Mouse (Mus musculus): ENCODE measurements at regions not wholly inside any gene's neighbourhood (a gene's known extent, or its start where the extent isn't known, plus 50 kb on each side); places are given as distances from the start of the nearest gene placed in this dataset.

DNA sequence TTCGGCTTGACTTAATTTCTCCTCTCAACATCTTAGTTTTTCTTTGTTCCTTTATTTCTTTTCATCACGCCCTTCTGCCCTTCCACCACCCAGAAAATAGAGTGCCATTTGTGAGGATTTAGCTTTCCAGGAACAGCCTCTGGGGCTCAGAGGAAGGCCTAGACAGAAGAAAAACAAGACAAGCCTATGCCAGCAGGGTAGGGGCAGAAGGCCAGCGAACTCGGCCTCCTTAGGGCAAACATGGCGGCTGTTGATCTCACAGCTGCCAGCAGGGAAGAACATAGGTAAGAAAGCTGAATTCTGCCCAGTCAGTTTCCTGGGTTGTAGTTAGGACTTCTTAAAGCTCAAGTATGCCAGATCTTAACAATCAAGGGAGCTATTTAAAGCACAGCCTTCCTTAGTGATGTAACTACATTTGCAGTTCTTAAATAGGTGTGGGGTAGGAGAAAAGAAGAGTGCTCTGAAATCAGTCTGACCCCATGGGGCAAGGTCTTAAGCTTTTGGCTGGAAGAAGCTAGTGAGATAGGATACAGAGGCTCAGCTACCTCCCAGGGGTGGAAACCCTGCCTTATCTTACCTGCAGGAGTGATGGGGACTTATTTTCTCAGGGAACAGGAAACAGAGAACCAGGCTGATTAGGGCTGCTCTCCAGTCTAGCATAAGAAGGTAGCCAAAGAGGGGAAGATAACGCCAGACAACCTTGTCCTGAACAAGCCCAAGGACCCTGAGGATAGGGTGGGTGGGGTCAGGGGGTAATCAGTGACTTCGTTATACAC, 148.8 kb upstream of the Slc24a5 start:
- Histone ChIP-seq H3K9me3 (ENCODE audit: control insufficient read depth, low read length) (no peaks in the 10 kb centered on the region), H3K4me2 (ENCODE audit: low read length) (no peak overlapping the region), H3K4me3 (ENCODE audit: low read depth, low read length) (no peak overlapping the region), H3K9ac (ENCODE audit: low read length) (no peak overlapping the region), H3K27ac (ENCODE audit: low read depth) (no peak overlapping the region), H3K36me3 (ENCODE audit: control insufficient read depth, insufficient read depth, low read length) (no peaks in the 10 kb centered on the region), H3K27me3 (replicated peaks; ENCODE audit: control insufficient read depth, insufficient read depth, low read length) (no peaks in the 10 kb centered on the region), H3K4me1 (replicated peaks; ENCODE audit: control insufficient read depth, insufficient read depth, low read length) (no peaks in the 10 kb centered on the region)
- DNase-seq (ENCODE audit: low spot score) (no peak), ATAC-seq (replicated peaks; ENCODE audit: low FRiP score, low TSS enrichment, low read depth) (no peak)
- WGBS: 76% methylated on average over 7 of the region's 7 CpGs

DNA sequence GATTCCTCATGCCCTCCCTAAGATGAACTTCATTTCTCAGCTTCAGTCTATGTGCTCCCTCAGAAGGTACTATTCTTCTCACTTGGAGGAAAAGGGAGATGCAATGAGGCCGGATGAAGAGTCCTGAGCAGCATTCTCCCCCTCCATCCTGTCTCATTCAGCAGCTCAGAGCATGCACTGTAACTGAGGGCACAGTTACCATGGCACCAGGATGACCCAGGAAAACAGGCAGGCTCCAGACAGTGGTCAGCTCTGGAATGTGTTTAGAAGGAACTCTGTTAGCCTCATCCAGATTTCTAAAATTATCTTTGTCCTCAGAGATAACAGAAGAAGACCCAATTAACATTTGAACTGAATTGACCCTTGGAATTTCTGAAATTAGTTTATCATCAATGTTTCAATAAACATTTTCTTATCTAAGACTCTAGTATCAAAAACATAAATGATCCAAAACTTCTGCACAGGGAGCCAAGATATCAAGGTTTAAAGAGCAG, 148.1 kb upstream of the Slc24a5 start:
- no peaks in the 10 kb centered on the region for H3K9me3 ChIP-seq (ENCODE audit: control insufficient read depth, low read length)
- WGBS: 48% methylated on average over 1 of the region's 1 CpGs
- ATAC-seq (replicated peaks; ENCODE audit: low FRiP score, low TSS enrichment, low read depth): no peak

DNA sequence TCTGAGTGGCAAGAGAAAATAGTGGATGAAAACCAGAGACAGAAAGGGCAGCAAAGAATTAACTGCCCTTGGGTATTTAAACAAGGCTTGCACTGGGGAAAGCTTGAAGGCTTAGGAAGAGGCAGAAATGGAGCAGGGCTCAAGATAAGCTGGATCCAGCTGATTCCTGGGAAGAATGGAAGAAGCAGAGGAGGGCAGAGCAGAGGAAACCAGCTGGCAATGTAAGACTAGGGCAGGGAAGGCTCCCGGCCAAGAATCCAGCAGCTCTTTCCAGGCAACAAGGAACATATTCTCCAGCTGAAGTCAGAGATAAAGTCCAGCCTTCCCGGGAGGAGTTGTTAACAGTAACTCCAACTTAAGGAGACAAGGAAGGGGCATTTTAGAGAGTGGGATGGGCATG, 147.7 kb upstream of the Slc24a5 start:
- H3K4me3 ChIP-seq (ENCODE audit: low read depth, low read length): no peak overlapping the region
- no peak overlapping the region for H3K27ac ChIP-seq (ENCODE audit: low read depth)

More for the DNA sequence above, 148.1 kb upstream of the Slc24a5 start:
- Histone ChIP-seq H3K4me1 (replicated peaks; ENCODE audit: control insufficient read depth, insufficient read depth, low read length) (no peaks in the 10 kb centered on the region), H3K4me3 (ENCODE audit: low read depth, low read length) (no peak overlapping the region), H3K36me3 (ENCODE audit: control insufficient read depth, insufficient read depth, low read length) (no peaks in the 10 kb centered on the region), H3K27ac (ENCODE audit: low read depth) (no peak overlapping the region), H3K9ac (ENCODE audit: low read length) (no peak overlapping the region), H3K27me3 (replicated peaks; ENCODE audit: control insufficient read depth, insufficient read depth, low read length) (no peaks in the 10 kb centered on the region), H3K4me2 (ENCODE audit: low read length) (no peak overlapping the region)
- DNase-seq (ENCODE audit: low spot score): no peak

GRCm38 (mm10) chr2:124927882-124928758, 139.8 kb upstream of the Slc24a5 start:
- Histone ChIP-seq H3K4me3 (ENCODE audit: low read depth, low read length) (no peak overlapping the region), H3K27me3 (replicated peaks; ENCODE audit: control insufficient read depth, insufficient read depth, low read length) (no peaks in the 10 kb centered on the region), H3K9me3 (ENCODE audit: control insufficient read depth, low read length) (no peaks in the 10 kb centered on the region), H3K9ac (ENCODE audit: low read length) (no peak overlapping the region), H3K4me1 (replicated peaks; ENCODE audit: control insufficient read depth, insufficient read depth, low read length) (no peaks in the 10 kb centered on the region; the same call in 1 of the 2 replicates), H3K36me3 (ENCODE audit: control insufficient read depth, insufficient read depth, low read length) (no peaks in the 10 kb centered on the region), H3K27ac (ENCODE audit: low read depth) (no peak overlapping the region), H3K4me2 (ENCODE audit: low read length) (no peak overlapping the region)
- WGBS: 89% methylated on average over 10 of the region's 10 CpGs
- DNase-seq (ENCODE audit: low spot score) (peak; percentile 78), ATAC-seq (replicated peaks; ENCODE audit: low FRiP score, low TSS enrichment, low read depth) (no peak)

More for the DNA sequence above, 147.7 kb upstream of the Slc24a5 start:
- 40% methylated on average over 2 of the region's 2 CpGs for WGBS
- H3K9me3 ChIP-seq (ENCODE audit: control insufficient read depth, low read length): no peaks in the 10 kb centered on the region
- DNase-seq (ENCODE audit: low spot score) (no peak), ATAC-seq (replicated peaks; ENCODE audit: low FRiP score, low TSS enrichment, low read depth) (no peak)
- H3K36me3 ChIP-seq (ENCODE audit: control insufficient read depth, insufficient read depth, low read length): no peaks in the 10 kb centered on the region
- H3K27me3 ChIP-seq (replicated peaks; ENCODE audit: control insufficient read depth, insufficient read depth, low read length): no peaks in the 10 kb centered on the region
- H3K4me1 ChIP-seq (replicated peaks; ENCODE audit: control insufficient read depth, insufficient read depth, low read length): no peaks in the 10 kb centered on the region
- H3K4me2 ChIP-seq (ENCODE audit: low read length): no peak overlapping the region
- no peak overlapping the region for H3K9ac ChIP-seq (ENCODE audit: low read length)

DNA sequence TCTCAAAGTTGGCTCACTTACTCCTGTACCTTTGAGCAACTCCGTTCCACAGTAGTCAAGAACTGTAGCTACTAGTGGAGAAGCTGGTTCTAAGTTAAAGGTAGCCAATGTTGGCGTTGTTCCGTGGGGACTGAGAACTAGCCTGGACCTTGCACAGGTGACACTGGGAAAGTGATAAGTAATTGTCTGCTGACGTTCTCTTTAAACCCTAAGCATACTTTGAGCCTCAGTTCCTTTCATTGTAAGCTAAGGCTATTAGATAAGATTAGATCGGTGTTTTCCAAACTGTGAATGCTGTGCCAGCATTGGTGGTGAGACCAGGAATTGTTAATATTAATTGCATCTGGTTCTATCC, 139.2 kb upstream of the Slc24a5 start:
- H3K4me3 ChIP-seq (ENCODE audit: low read depth, low read length): no peak overlapping the region
- H3K27ac ChIP-seq (ENCODE audit: low read depth): no peak overlapping the region
- no peak for ATAC-seq (replicated peaks; ENCODE audit: low FRiP score, low TSS enrichment, low read depth)
- H3K4me1 ChIP-seq (replicated peaks; ENCODE audit: control insufficient read depth, insufficient read depth, low read length): no peaks in the 10 kb centered on the region; the same call in 1 of the 2 replicates
- H3K27me3 ChIP-seq (replicated peaks; ENCODE audit: control insufficient read depth, insufficient read depth, low read length): no peaks in the 10 kb centered on the region
- 65% methylated on average over 5 of the region's 5 CpGs for WGBS
- H3K4me2 ChIP-seq (ENCODE audit: low read length): no peak overlapping the region
- H3K9ac ChIP-seq (ENCODE audit: low read length): no peak overlapping the region
- no peaks in the 10 kb centered on the region for H3K36me3 ChIP-seq (ENCODE audit: control insufficient read depth, insufficient read depth, low read length)
- no peak for DNase-seq (ENCODE audit: low spot score)
- no peaks in the 10 kb centered on the region for H3K9me3 ChIP-seq (ENCODE audit: control insufficient read depth, low read length)

GRCm38 (mm10) chr2:124930719-124931118, 137.2 kb upstream of the Slc24a5 start:
- WGBS: 73% methylated on average over 7 of the region's 7 CpGs
- no peak overlapping the region for H3K4me3 ChIP-seq (ENCODE audit: low read depth, low read length)

GRCm38 (mm10) chr2:124932566-124932965, 135.4 kb upstream of the Slc24a5 start:
- WGBS: 71% methylated on average over 6 of the region's 6 CpGs
- Histone ChIP-seq H3K9ac (ENCODE audit: low read length) (no peak overlapping the region), H3K27me3 (replicated peaks; ENCODE audit: control insufficient read depth, insufficient read depth, low read length) (no peaks in the 10 kb centered on the region), H3K27ac (ENCODE audit: low read depth) (no peak overlapping the region), H3K4me3 (ENCODE audit: low read depth, low read length) (no peak overlapping the region), H3K36me3 (ENCODE audit: control insufficient read depth, insufficient read depth, low read length) (no peaks in the 10 kb centered on the region), H3K9me3 (ENCODE audit: control insufficient read depth, low read length) (no peaks in the 10 kb centered on the region), H3K4me1 (replicated peaks; ENCODE audit: control insufficient read depth, insufficient read depth, low read length) (no peaks in the 10 kb centered on the region; the same call in 1 of the 2 replicates), H3K4me2 (ENCODE audit: low read length) (no peak overlapping the region)
- no peak for DNase-seq (ENCODE audit: low spot score)
- no peak for ATAC-seq (replicated peaks; ENCODE audit: low FRiP score, low TSS enrichment, low read depth)

More at GRCm38 (mm10) chr2:124930719-124931118, 137.2 kb upstream of the Slc24a5 start:
- Histone ChIP-seq H3K27ac (ENCODE audit: low read depth) (no peak overlapping the region), H3K27me3 (replicated peaks; ENCODE audit: control insufficient read depth, insufficient read depth, low read length) (no peaks in the 10 kb centered on the region), H3K36me3 (ENCODE audit: control insufficient read depth, insufficient read depth, low read length) (no peaks in the 10 kb centered on the region), H3K4me1 (replicated peaks; ENCODE audit: control insufficient read depth, insufficient read depth, low read length) (no peaks in the 10 kb centered on the region; the same call in 1 of the 2 replicates), H3K4me2 (ENCODE audit: low read length) (no peak overlapping the region), H3K9me3 (ENCODE audit: control insufficient read depth, low read length) (no peaks in the 10 kb centered on the region), H3K9ac (ENCODE audit: low read length) (no peak overlapping the region)
- DNase-seq (ENCODE audit: low spot score): no peak
- ATAC-seq (replicated peaks; ENCODE audit: low FRiP score, low TSS enrichment, low read depth): no peak

- Histone ChIP-seq H3K27ac (ENCODE audit: low read depth) (no peak overlapping the region), H3K9me3 (ENCODE audit: control insufficient read depth, low read length) (no peaks in the 10 kb centered on the region), H3K4me3 (ENCODE audit: low read depth, low read length) (no peak overlapping the region), H3K36me3 (ENCODE audit: control insufficient read depth, insufficient read depth, low read length) (no peaks in the 10 kb centered on the region), H3K4me2 (ENCODE audit: low read length) (no peak overlapping the region), H3K4me1 (replicated peaks; ENCODE audit: control insufficient read depth, insufficient read depth, low read length) (no peaks in the 10 kb centered on the region; the same call in 1 of the 2 replicates), H3K9ac (ENCODE audit: low read length) (no peak overlapping the region), H3K27me3 (replicated peaks; ENCODE audit: control insufficient read depth, insufficient read depth, low read length) (no peaks in the 10 kb centered on the region)
- DNase-seq (ENCODE audit: low spot score): no peak
- no peak for ATAC-seq (replicated peaks; ENCODE audit: low FRiP score, low TSS enrichment, low read depth)
- 78% methylated on average over 1 of the region's 1 CpGs for WGBS
Measured at GRCm38 (mm10) chr2:124933876-124934275, 134.0 kb upstream of the Slc24a5 start.
